Mouse (Mus musculus) E14TG2a.4 (cell line): Measurements from ENCODE around the gene Mea1.

Experiments used
- CTCF ChIP-seq: conservative IDR thresholded peaks from 2 replicates; pipeline ENCODE4 v1.5.1; 2014; ENCODE audit warnings: low read length
- POU5F1 ChIP-seq: IDR thresholded peaks from 2 replicates; pipeline ENCODE4 v1.6.1; 2014; ENCODE audit warnings: low read length, borderline replicate concordance

GRCm38 (mm10) chr17:46651292-46651691, 27.3 kb upstream of the Mea1 start:
- TF ChIP-seq CTCF: no peak
- TF ChIP-seq POU5F1: no peak
